Mouse (Mus musculus): ENCODE results near the gene Prkcd. TPM values are rescaled to one million over a fixed set of nuclear protein-coding genes. Genes with fewer than 3 reads are reported as not detected.

Prkcd gene
- polyA plus RNA-seq, 1 experiment = 29.3 TPM

GRCm38 (mm10) chr14:30612523-30612922, 13.5 kb downstream of the Prkcd start:
- no peaks in the 10 kb centered on the region for H3K27me3 ChIP-seq (ENCODE audit: control insufficient read depth, insufficient read depth, insufficient read length)
- H3K36me3 ChIP-seq (ENCODE audit: control insufficient read depth, insufficient read depth) = peaks cover 9% of the 10 kb centered on the region
- TF ChIP-seq MYOD1 (IDR thresholded peaks at IDR 0.05; ENCODE audit: control insufficient read depth, insufficient read length, low read depth) (no peak), MAX (IDR thresholded peaks at IDR 0.05) (peak; percentile 93), MYOG (IDR thresholded peaks at IDR 0.05; ENCODE audit: control insufficient read depth, extremely low read depth, insufficient read length) (no peak), FOSL1 (IDR thresholded peaks at IDR 0.05; ENCODE audit: insufficient read depth, low read length, poor library complexity, severe bottlenecking) (no peak), CTCF (IDR thresholded peaks at IDR 0.05; ENCODE audit: control insufficient read depth, insufficient read depth, insufficient read length) (peak; percentile 96), CEBPB (IDR thresholded peaks at IDR 0.05; ENCODE audit: low read depth) (no peak), USF1 (IDR thresholded peaks at IDR 0.05; ENCODE audit: low read depth) (peak; percentile 86)
- H3K79me2 ChIP-seq (ENCODE audit: control insufficient read depth, insufficient read depth) = peaks cover 40% of the 10 kb centered on the region
- H3ac ChIP-seq (ENCODE audit: control insufficient read depth, insufficient read length, low read depth) = no peak overlapping the region
- no peak overlapping the region for H3K4me3 ChIP-seq (ENCODE audit: insufficient read depth, poor library complexity, severe bottlenecking)
- H3K79me3 ChIP-seq (ENCODE audit: low read depth) = peaks cover 7% of the 10 kb centered on the region

- Histone ChIP-seq H3K79me2 (ENCODE audit: control insufficient read depth, insufficient read depth) (peaks cover 26% of the 10 kb centered on the region), H3K79me3 (ENCODE audit: low read depth) (peaks cover 5% of the 10 kb centered on the region), H3K4me3 (ENCODE audit: insufficient read depth, poor library complexity, severe bottlenecking) (no peak overlapping the region), H3K27me3 (ENCODE audit: control insufficient read depth, insufficient read depth, insufficient read length) (no peaks in the 10 kb centered on the region), H3K36me3 (ENCODE audit: control insufficient read depth, insufficient read depth) (peaks cover 17% of the 10 kb centered on the region), H3ac (ENCODE audit: control insufficient read depth, insufficient read length, low read depth) (no peak overlapping the region)
- TF ChIP-seq CEBPB (IDR thresholded peaks at IDR 0.05; ENCODE audit: low read depth) = no peak
- no peak for TF ChIP-seq FOSL1 (IDR thresholded peaks at IDR 0.05; ENCODE audit: insufficient read depth, low read length, poor library complexity, severe bottlenecking)
- TF ChIP-seq MYOD1 (IDR thresholded peaks at IDR 0.05; ENCODE audit: control insufficient read depth, insufficient read length, low read depth) = no peak
- no peak for TF ChIP-seq CTCF (IDR thresholded peaks at IDR 0.05; ENCODE audit: control insufficient read depth, insufficient read depth, insufficient read length)
- TF ChIP-seq MAX (IDR thresholded peaks at IDR 0.05) = no peak
- TF ChIP-seq MYOG (IDR thresholded peaks at IDR 0.05; ENCODE audit: control insufficient read depth, extremely low read depth, insufficient read length) = no peak
- TF ChIP-seq USF1 (IDR thresholded peaks at IDR 0.05; ENCODE audit: low read depth) = no peak
Observed at GRCm38 (mm10) chr14:30610940-30611339, 15.1 kb downstream of the Prkcd start.

GRCm38 (mm10) chr14:30610304-30610703, 15.7 kb downstream of the Prkcd start:
- Histone ChIP-seq H3K4me3 (ENCODE audit: insufficient read depth, poor library complexity, severe bottlenecking) (no peak overlapping the region), H3K36me3 (ENCODE audit: control insufficient read depth, insufficient read depth) (peaks cover 17% of the 10 kb centered on the region), H3ac (ENCODE audit: control insufficient read depth, insufficient read length, low read depth) (no peak overlapping the region), H3K27me3 (ENCODE audit: control insufficient read depth, insufficient read depth, insufficient read length) (no peaks in the 10 kb centered on the region), H3K79me2 (ENCODE audit: control insufficient read depth, insufficient read depth) (peaks cover 25% of the 10 kb centered on the region), H3K79me3 (ENCODE audit: low read depth) (peaks cover 5% of the 10 kb centered on the region)
- TF ChIP-seq CTCF (IDR thresholded peaks at IDR 0.05; ENCODE audit: control insufficient read depth, insufficient read depth, insufficient read length) = no peak
- no peak for TF ChIP-seq USF1 (IDR thresholded peaks at IDR 0.05; ENCODE audit: low read depth)
- TF ChIP-seq MYOG (IDR thresholded peaks at IDR 0.05; ENCODE audit: control insufficient read depth, extremely low read depth, insufficient read length) = no peak
- no peak for TF ChIP-seq MYOD1 (IDR thresholded peaks at IDR 0.05; ENCODE audit: control insufficient read depth, insufficient read length, low read depth)
- TF ChIP-seq FOSL1 (IDR thresholded peaks at IDR 0.05; ENCODE audit: insufficient read depth, low read length, poor library complexity, severe bottlenecking) = no peak
- no peak for TF ChIP-seq MAX (IDR thresholded peaks at IDR 0.05)
- TF ChIP-seq CEBPB (IDR thresholded peaks at IDR 0.05; ENCODE audit: low read depth) = no peak

- Histone ChIP-seq H3K4me3 (ENCODE audit: insufficient read depth, poor library complexity, severe bottlenecking) (no peak overlapping the region), H3K79me3 (ENCODE audit: low read depth) (peaks cover 5% of the 10 kb centered on the region), H3ac (ENCODE audit: control insufficient read depth, insufficient read length, low read depth) (no peak overlapping the region), H3K36me3 (ENCODE audit: control insufficient read depth, insufficient read depth) (peaks cover 17% of the 10 kb centered on the region), H3K79me2 (ENCODE audit: control insufficient read depth, insufficient read depth) (peaks cover 21% of the 10 kb centered on the region), H3K27me3 (ENCODE audit: control insufficient read depth, insufficient read depth, insufficient read length) (no peaks in the 10 kb centered on the region)
- TF ChIP-seq USF1 (IDR thresholded peaks at IDR 0.05; ENCODE audit: low read depth) (no peak), FOSL1 (IDR thresholded peaks at IDR 0.05; ENCODE audit: insufficient read depth, low read length, poor library complexity, severe bottlenecking) (no peak), MYOD1 (IDR thresholded peaks at IDR 0.05; ENCODE audit: control insufficient read depth, insufficient read length, low read depth) (no peak), CTCF (IDR thresholded peaks at IDR 0.05; ENCODE audit: control insufficient read depth, insufficient read depth, insufficient read length) (no peak), MAX (IDR thresholded peaks at IDR 0.05) (no peak), CEBPB (IDR thresholded peaks at IDR 0.05; ENCODE audit: low read depth) (no peak), MYOG (IDR thresholded peaks at IDR 0.05; ENCODE audit: control insufficient read depth, extremely low read depth, insufficient read length) (no peak)
Observed at GRCm38 (mm10) chr14:30609499-30609898, 16.5 kb downstream of the Prkcd start.

GRCm38 (mm10) chr14:30608176-30608575, 17.8 kb downstream of the Prkcd start:
- Histone ChIP-seq H3K79me2 (ENCODE audit: control insufficient read depth, insufficient read depth) (peaks cover 21% of the 10 kb centered on the region), H3K36me3 (ENCODE audit: control insufficient read depth, insufficient read depth) (peaks cover 17% of the 10 kb centered on the region), H3ac (ENCODE audit: control insufficient read depth, insufficient read length, low read depth) (no peak overlapping the region), H3K4me3 (ENCODE audit: insufficient read depth, poor library complexity, severe bottlenecking) (no peak overlapping the region), H3K79me3 (ENCODE audit: low read depth) (peaks cover 2% of the 10 kb centered on the region), H3K27me3 (ENCODE audit: control insufficient read depth, insufficient read depth, insufficient read length) (no peaks in the 10 kb centered on the region)
- TF ChIP-seq CEBPB (IDR thresholded peaks at IDR 0.05; ENCODE audit: low read depth) (no peak), MYOG (IDR thresholded peaks at IDR 0.05; ENCODE audit: control insufficient read depth, extremely low read depth, insufficient read length) (no peak), FOSL1 (IDR thresholded peaks at IDR 0.05; ENCODE audit: insufficient read depth, low read length, poor library complexity, severe bottlenecking) (no peak), USF1 (IDR thresholded peaks at IDR 0.05; ENCODE audit: low read depth) (no peak), MAX (IDR thresholded peaks at IDR 0.05) (no peak), MYOD1 (IDR thresholded peaks at IDR 0.05; ENCODE audit: control insufficient read depth, insufficient read length, low read depth) (no peak), CTCF (IDR thresholded peaks at IDR 0.05; ENCODE audit: control insufficient read depth, insufficient read depth, insufficient read length) (no peak)
